Mouse (Mus musculus) frontal cortex, postnatal 14 days (tissue): Measurements from ENCODE around the gene Rgs6.

Experiments
- DNase-seq, 2 experiments: peaks; one replicate each; pipeline ENCODE4 v3.0.0; 2022; ENCODE audit warnings: low spot score in 2 of 2

Gene Rgs6

DNA sequence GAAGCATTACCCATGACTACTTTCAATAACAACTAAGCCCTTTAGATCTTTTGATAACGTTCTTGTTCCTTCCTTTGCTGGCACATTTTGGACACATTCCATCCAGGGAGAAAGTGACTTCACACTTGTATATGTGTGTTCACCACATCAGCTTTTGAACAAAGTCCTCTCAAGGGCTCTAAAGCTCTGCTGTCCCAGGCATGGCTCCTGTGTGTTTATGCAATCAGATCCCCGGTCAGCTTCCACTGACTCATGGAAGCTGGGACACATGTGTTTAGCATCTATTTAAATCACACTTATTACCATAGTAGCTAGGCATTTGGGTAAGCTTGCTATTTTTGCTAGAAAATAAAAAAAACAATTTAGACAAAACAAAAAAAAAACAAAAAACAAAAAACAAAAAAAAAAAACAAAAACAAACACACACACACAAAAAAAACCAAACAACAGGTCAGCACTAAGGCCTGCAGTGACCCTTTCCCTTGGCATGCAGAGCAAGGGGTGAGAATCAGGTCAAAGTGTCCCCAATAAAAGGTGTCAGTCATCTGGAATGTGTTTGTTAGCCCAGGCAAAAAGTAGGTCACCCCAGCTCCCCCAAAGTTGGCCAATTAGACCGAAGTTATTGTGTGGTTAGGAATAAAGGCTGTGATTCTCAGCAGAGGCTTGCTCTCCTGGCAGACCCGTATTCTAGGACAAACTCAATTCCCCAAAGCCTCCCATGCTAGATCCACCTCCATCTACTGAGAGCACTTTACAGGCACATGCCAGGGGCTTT lies 267.4 kb downstream of the Rgs6 start:
- peak in 1 of 2 experiments; percentile 29 for DNase-seq

DNA sequence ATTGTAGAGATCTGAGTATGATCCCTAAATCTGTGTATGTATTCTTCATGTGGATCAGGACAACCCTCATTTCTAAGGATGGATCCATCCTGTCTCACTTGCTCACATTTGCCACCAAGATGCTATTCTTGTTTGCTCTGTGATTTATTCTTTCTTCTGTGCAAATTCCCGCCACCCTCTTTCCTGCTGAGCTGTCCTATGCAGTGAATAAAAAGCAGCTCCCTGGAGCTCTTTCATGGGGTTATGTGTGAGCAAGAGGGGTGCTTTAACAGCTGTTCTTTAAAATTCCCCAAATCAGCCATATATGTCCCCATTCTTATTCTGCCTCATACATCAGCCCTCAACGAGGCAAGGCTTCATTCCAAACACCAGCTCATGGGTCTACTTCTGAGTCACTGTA lies 277.6 kb downstream of the Rgs6 start:
- DNase-seq, result no peak

DNA sequence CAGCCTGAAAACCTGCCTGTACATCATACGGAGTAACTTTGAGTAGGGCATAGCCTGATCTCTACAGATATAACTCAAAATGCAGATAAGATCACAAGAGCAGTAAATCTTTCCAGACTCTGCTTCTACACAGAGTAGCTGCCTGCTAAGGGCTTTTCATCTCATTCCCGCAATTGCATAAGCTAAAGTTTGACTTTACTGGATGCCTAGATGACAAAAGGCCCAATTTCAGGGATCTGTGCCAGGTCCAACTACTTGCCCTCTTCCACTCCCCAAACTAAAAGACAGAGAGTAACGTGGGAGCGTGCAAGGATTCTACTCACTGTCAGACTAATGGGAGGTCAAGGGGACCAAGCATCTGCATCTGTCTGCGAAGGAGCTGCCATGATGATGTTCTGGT lies 292.6 kb downstream of the Rgs6 start:
- DNase-seq, result no peak

DNA sequence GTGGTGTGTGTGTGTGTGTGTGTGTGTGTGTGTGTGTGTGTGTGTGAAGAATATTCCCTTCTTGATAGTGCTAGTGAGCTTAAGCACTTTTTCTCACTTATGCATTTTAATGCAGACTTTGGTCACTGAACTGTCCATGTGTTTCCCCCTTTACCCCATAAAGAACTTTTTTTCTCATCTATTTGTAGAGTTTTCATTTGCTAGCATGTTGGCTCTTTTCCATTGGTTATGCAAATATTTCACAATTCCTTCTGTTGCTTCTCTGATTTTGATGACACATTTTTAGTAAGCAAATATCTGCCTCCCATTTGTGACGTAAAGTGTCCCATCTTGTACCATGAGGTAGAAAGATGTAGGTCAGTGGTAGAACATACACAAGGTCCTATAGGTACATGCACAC lies 295.0 kb downstream of the Rgs6 start:
- no peak for DNase-seq

DNA sequence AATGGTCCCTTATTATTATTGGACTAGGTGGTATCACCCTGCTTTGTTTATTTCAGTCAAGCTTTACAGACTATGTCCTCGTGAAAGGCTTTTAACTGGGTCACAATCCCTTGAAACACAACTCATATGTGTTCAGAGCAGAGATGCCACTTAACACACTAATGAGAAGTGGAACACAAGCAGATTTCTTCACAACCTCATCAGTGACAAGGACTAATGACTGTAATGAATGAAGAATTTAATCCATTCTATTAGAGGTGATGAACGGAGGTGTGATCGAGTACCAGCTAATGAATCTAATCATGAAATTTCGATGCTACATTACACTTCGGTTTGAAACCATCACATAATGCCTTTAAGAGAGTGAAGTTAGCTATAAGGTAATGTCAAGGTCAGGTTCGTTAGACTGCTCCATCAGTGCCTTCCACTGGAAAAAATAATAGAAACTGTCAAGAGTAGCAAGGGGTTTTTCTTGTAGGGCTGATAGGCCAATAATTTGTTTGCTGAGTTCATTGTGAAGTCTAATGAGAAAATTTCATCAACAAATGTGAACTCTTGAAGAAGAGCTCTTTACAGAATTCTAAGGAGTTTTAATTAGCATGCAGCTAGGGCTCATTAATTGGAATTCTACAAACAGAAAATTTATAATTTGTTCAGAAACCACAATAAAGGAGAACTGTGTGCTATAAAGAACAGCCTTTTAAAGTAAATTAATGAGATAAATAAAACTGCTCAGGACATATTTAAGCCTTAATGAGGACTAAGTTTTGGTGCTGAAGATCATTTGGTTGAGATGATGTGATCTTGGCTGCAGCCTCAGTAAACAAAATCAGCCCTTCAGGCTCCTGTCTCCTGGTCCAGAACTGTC lies 307.1 kb downstream of the Rgs6 start:
- DNase-seq, result no peak

DNA sequence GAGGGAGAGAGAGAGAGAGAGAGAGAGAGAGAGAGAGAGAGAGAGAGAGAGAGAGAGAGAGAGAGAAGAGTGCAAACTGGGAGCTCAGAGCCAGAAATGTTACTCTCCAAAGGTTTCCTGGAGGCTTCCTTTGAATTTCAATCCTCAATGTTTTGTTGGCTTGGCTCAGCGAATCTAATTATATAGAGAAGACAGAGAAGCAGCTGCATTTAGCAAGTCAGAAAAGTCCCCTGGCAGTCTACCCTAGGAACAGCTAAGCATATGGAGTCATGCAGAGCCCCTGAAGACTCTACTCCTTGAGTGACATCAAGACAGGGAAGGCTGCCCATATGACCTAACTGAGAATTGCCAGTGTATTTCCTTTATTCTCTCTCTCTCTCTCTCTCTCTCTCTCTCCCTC lies 317.7 kb downstream of the Rgs6 start:
- no peak for DNase-seq

DNA sequence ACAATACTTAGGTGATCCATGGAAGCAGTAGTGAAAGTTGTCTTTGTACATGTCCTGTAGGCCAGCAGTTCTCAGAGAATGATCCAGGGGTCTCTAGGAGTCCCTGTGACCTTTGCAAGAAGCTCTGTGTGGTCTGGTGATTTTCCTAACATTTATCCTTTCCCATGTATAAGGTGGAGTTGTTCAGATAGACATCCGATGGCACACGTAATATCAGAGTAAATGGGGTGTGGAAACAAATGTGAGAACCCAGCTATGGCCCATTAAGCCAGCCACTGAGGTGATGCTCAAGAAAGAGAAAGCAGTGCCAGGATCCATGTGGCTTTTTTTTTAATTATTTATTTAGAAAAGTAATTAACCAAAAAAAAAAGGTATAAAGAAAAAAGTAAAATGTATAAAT lies 322.8 kb downstream of the Rgs6 start:
- no peak for DNase-seq

DNA sequence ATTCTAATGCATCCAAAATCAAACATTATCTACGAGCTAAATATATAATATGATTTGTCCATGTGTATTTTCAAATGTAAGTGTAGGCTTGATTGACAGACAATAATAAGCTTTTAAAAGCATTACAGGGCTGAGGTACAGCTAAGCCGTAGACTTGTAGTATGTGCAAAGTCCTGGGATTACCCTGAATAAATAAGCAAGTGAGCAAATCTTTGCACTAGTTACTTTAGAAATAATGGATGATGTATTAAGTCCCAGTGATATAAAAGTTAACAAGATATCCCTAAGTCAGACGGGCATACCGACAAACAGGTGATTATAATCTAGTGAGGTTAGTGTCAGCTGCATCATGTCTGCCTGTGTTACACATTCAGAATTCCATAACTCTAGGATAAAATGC lies 326.0 kb downstream of the Rgs6 start:
- no peak for DNase-seq

DNA sequence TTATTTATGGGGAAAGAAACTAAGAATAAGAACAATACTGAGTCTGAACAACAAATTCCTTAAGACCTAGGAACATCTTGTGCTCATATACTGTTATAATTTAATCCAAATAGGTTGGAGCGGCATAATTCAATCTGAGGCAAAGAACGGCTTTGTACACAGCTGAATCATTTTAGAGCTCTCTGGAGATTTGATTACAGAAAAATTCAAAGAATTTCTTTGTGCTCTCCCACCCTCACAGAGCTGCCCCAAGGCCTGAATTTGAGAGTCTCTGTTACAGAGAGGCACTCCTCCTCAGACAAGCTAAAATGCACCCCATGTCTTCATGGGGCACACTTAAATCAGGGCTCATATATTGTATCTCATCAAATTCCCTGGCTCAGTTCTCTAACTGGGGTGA lies 332.1 kb downstream of the Rgs6 start:
- DNase-seq, result no peak

DNA sequence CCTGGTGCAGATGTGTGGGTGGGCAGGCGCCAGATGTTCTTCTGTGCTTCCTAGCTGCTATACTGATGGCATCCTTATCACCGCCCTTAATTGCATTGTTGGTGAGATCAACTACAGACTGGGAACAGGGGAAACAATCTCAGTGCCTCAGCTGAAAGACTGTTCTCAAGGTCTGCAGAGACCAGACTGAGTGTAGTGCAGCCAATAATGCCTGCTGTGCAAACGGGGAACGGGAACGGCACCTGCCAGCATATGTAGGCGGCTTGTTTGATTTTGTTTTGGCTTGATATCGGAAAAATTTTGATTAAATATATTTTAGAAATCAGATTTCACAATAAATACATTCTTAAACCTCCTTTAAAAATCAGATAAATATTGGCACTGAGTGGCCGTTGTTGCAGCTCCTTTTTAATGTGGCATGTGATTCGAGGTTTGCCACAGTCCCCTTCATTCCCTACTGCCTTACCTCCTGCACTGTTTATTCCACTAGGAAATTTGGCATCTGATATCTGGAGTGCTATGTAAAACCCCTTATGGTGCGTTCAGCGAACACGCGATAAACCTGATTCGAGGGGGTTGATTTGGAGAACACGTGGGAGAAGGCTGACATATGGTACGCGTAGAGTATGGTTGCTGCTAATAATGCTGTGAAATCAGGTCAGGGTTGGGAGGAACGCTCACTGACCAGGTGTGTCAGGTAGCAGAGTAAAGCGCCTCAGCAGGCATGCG lies 333.4 kb downstream of the Rgs6 start:
- no peak for DNase-seq

DNA sequence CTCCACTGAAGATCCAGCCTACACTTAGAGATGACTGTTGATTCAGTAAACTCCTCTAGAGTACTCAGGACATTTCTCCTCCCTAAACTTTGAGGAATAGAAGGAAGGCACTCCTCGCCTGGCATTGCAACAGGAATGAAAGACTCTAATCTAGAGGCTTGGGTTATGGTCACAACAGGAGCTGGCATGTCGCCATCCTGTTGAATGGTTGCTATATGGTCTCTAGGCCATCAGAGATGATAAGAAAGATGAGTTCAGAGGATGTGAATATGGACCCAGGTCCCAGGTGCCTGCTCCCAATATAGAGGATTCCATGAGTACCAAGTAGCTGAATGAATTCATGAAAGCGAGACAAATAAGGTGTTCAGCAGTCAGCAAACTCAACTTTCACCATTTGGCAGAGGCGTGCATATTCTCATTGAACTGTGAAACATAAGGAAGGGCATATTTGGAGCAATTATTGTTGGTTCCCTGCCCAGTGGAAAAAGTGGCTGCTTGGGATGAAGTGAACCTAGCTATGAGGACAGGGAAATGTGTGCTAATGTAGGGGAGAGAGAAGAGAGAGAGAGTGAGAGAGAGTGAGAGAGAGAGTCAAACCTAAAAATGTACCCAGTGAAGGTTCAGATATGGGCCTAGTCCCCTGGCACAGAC lies 334.9 kb downstream of the Rgs6 start:
- no peak for DNase-seq

DNA sequence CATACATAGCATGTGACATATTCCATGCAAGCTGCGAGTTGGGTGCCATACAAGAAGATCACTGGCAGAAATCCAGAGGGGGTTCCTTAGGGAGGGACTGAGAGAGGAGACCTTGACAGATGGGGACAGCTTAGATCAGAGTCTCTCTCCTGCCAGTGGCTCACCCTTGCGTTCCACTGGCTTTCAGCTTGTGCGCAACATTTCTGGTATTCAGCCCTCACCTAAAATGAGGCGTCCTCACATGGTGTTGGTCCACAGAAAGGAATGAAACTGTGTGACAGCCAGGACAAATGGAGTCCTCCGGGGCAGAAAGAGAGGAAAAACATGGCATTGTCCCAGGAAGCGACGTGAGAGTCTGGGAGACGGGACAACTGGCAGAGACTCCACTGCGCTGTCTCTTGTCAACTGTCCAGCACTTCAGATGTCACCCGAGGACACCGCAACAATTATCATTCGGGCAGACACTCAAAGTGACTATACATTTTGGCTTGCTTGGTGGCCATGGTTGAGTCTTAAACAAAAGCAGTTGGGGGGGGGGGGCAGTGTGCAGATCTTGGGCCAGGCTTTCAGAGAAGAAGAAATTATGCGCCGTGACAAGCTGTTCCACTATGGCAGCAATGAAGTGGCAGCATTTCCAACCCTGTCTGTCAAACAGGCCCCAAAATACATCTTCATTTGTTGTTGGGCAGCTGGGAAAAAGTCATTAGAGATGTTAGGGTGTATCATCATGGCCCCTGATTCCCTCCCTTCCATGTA lies 344.8 kb downstream of the Rgs6 start:
- peak in 1 of 2 experiments; percentile 23 for DNase-seq

DNA sequence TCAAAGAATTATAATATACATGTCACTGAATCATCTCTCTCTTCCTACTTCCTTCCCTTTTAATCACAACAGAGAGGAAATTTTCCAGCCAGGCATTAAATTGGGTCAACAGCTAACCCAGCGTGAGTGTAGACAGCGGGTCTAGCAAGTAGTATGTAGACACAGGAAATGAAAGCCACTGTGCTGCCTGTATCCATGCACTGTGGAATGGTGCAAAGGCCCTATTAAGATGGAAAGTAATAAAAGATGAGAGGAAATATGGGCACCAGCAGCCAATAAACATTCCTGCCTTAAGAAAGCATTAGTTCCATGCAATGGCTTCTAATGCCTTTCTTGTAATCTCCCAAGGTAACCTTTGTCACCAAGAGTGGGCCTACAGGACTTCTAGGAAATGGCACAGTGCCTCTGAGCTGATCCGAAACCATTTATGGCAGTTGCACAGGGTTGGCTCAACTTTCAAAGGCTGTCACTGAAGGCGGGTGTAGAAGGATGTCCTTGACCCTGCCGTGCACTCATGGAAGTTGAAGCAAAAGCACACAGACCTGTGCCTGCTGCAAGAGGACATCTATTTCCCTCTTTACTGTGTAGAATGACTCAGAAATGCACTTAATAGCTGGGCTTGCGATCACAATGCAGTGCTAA lies 347.1 kb downstream of the Rgs6 start:
- no peak for DNase-seq

DNA sequence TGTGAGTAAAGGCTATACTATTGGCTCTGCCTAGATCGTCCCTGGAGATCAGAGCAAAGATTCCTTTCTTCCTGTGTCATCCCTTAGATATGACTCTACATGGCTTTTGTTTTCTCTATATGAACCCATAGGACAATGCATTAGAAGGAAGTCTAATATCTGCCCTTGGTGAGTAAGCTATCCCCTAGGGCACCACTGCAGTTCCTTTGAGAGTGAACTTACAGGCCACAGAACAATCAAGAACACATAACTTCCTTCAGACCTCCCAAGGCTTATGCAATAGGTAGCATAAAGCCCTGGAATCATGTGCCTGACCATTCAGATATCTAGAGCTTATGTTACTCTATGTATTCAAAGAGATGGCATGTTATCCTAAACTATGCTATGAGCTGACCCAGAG lies 347.7 kb downstream of the Rgs6 start:
- DNase-seq, result no peak

DNA sequence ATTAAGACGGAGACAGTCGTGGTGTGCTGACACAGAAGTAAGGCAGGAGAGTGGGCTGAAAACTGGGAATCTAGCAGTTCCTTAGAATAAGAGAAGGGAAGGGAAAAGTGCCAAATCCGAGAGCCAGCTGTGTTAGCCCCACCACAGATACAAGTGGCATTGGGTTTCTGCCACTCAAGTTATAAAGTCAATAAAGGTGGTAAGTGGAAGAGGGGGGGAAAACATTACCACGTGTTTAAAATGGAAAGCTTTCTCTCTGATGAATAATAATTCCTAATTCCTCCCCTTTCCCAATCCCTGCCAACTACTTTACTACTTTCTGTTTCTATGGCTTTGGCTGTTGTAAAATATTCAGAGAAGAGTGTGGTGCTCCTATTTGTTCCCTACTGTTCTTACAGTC lies 352.4 kb downstream of the Rgs6 start:
- DNase-seq, result no peak

DNA sequence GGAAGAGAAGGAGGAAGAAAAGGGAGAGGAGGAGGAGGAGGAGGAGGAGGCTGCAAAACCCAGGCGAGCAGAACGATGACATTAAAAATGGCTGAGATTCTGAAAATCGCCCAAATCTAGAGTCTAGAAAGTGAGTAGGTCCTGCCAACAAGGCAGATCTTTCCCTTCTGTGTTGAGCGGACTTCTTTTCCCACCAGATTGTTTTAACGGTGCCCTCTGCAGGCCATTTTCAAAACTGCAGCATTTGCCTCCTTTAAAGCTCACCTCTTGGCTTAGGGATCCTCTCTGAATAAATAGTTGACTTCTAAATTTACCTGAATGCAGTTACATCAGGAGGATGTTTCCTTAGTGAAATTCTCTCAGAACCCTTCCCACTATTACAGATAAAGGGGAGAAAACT lies 358.4 kb downstream of the Rgs6 start:
- DNase-seq, result peak; percentile 64 to 88

DNA sequence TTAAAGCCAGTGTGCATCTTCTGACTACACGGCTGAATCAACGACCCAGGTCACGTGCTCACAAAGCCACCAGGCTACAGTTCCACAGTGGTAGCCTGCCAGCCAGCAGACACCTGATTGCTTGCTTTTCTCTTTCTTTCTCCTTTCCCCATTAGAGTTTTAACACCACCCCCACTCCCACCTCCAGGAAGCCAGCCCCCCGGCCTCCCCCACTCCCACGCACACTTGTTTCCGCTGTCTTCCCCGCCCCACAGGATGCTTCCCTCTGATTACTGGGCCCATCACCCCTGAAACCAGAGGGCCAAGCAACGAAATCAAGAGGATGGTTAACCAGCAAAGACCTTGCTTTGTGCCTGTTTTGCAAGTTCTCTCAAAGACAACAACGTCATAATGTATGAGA lies 373.0 kb downstream of the Rgs6 start:
- no peak for DNase-seq

DNA sequence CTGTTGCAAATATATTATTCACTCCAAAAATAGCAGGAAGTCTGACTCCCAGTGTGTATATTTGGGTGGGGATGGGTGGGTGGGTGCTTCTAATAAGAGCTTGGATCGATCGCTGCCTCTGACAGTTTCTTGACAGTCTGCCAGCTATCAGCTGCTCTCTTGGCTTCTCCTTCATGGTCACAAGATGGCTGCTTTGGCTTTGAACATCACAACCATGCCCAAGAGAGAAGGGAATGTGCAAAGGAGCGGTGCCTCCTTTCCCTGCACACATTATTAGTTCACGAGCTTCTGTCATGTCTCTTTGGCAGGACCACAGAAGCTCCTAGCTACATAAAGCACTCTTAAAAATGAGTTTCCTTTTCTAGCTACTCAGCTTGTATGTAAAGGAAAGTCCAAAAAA lies 373.8 kb downstream of the Rgs6 start:
- no peak for DNase-seq

DNA sequence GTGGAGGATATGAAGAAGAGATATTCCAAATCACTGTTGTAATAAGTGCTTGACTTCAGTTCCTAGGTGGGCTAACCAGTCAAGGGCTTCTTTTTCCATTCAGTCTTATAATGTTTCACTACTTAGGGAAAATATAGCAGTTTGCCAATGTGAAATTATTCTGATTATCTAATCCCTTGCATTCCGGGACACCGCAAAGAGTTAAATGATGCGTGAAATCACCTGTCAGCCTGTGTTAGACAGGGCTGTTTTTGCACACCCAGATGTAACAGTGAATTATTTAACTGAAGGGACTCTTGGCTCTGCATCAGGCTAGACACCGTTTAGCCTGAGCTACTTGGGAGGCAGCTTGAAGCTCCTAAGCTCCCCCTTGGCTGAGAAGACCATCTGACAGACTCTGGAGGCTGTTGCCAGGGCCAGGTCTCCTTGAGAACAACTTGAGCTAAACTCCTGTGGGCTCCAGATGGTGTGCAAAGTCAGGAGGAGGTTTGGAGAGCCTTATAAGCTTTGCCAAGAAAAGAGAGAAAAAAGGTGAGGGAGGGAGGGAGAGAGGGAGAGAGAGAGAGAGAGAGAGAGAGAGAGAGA lies 382.5 kb downstream of the Rgs6 start:
- peak; percentile 19 to 43 for DNase-seq

DNA sequence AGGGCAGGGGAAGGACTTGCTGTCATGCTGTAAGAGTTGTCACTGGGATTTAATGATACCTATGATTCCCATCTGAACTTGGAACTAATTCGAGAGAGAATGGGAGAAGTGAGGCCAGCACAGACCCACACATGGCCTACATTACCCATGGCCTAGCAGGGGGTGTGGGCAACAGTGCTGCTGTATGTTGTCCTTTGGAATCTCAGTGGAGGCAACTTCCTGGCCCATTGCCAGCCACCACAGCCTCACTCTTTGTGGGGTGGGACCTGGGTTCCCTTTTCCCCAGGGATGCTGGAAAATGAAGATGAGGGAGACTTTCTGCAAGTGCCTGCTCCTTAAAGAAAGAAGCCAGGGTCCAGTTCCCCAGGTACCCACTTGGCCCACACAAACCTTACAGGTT lies 383.1 kb downstream of the Rgs6 start:
- DNase-seq, result no peak
